Mouse (Mus musculus) T-cell, adult 2 months (primary cell): ENCODE results near the gene Aaas.
"Not testable (repeated sequence)": the region's sequence is repeated elsewhere in the genome, so short reads cannot be mapped to it uniquely, and the experiment has no call there.

Experiments
- DNase-seq: peaks from one replicate; pipeline ENCODE4 v3.0.0; 2022; ENCODE audit warnings: low spot score

Gene Aaas

DNA sequence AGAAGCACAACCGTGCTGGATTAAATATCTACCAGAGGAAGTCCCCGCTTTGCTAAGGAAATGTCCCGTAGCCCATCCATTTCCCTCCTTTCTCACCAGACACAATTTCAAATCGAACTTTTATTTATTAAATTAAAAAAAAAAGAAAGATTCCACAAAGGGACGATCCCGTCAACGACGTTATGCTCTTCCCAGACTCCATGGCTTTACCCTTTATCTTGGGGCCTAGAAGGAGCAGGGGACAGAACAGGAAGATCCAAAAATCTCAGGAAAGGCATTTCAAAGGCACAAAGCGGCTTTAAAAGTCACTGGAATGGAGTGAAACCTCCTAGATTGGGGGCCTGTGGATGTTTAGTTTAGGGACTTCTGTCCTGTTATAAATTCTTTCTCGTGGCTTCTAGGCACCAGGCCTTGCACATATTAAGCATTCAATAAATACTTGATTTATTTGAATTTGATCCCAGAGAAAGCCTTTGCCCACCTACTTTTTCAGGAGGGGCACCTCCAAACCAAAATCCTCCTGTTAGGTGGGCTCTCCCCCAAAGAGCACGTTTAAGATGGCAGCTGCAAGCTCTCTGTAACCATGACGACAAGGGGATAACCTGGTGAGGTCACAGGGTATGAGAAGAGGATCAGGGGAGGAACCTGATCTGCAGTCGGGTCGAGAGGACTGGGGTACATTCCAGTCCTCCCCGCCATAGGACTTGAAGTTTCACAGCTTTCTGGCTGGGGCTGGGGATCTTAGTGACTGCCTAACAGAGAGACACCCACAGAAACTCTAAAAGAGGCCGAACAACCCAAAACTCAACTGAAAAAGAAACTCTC, 6.1 kb upstream of the Aaas start:
- DNase-seq: no peak

DNA sequence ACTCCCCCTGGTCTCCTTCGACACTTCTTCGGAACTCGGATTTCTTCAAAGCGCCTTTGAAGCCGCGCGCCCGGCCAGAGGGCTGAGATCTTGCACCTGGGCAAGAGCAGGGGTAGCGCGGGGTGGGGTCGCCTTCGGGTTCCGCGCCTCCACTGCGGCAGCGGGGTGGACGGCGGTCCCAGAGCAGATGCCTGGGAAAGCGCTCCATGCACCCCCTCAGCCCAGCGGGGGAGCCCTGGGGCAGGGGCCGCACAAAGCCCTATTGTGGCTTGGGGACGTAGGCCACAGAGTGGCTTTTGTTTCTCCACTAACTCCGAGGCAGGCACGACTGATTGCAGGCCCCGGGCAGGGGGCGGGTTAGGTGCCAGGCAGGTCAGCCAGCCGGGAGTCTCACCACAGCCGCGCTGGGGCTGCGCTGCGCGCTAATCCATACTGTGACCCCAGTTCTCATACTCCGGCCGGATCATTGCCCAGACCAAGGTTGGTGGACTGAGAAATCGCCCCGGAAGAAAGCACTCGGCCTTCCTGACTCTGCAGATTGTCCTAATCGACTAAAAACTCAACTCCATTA, 5.4 kb upstream of the Aaas start:
- no peak for DNase-seq

DNA sequence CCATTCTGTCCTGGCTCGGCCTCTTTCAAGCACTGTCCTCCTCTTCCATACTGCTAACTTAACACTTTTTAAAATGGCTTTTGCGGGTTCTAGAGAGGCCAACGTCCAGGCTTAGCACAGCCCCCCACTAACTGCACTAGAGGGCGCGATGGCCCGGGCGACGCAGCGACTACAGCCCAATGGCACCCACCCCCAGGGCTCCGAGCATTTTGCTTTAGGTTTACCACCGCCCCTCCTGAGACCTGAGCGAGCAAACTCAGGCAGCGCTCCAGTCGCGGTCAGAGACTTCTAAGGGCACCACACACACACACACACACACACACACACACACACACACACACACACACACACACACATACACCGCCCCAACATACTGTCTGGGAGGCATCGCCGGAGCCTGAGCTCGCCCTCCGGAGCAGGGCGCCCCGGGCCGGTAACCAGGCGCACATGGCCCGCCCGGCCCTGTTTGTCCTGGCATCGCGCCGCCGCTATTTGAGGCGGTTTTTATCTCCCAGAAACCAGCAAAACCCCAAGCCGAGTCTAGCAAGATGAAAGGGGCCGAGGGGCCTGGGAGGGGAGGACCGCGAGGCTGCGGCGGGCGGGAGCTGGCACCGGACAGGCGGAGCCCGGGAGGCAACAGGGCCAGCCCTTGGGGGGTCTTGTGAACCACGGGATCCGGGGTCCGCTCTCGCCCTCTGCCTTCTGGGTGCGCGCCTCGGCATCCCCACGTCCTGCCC, 4.7 kb upstream of the Aaas start:
- DNase-seq: peak; percentile 41

DNA sequence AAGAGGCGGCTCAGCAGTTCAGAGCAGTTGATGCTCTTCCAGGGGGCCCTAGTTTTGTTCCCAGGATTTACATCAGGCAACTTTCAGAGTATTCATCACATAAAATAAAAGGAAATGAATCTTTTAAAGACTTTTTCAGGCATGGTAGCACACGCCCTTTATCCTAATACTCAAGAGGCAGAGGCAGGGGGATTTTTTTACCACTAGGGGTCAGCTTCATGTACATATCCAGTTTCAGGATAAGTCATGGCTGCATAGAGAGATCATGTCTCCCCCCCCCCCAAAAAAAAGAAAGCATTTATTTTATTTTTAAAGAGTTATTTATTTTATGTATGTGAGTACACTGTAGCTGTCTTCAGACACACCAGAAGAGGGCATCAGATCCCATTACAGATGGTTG, 3.4 kb upstream of the Aaas start:
- no peak for DNase-seq

DNA sequence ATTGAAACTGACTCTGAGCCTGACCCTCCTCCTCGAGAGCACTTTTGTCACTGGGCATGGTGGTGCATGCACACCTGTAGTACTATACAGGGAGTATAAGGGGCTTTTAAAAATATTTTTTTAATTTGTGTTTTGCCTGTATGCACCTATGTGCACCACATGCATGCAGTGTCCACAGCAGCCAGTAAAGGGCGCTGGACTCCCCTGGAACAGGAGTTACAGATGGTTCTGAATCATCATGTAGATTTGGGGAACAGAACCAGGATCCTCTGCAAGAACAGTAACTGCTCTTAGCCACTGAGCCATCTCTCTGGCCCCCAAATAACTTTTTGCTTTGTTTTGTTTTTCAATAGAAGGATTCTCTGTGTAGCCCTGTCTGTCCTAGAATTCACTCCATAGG, 1.6 kb upstream of the Aaas start:
- DNase-seq: no peak

DNA sequence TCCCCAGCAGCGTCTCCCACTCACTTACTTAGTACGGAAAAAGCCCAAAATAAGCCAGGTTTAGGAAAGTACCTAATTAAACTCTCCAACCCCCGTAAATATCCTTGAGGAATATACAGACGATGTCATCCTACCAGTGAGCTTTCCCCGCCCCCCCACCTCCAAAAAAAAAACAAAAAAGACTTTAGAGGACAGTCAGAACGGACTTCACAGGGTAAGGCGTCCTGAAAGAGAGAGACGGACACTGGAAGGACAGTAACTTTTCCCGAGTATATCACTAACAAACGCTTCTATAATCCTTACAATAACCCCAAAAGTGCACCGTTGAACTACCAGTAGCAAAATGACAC, 346 bp upstream of the Aaas start:
- DNase-seq: no peak

DNA sequence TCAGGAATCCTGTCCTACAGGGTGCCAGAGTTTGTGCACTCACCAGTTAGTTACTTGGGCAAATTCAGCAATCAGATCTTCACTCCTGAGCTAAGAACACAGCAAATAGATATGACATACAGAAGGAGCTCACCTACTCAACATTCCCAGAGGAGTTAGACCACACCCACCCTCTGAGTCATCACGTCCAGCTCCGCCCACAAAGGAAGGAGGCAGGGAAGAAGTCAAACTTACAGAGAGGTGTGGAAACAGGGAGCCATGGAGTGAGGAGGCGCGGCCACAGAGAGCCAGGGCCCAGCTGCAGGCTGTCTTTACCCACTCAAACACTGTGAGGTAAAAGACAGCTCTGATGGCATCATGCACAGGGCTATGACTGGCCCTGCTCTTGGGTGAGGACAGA, 4.1 kb downstream of the Aaas start:
- DNase-seq: no peak

DNA sequence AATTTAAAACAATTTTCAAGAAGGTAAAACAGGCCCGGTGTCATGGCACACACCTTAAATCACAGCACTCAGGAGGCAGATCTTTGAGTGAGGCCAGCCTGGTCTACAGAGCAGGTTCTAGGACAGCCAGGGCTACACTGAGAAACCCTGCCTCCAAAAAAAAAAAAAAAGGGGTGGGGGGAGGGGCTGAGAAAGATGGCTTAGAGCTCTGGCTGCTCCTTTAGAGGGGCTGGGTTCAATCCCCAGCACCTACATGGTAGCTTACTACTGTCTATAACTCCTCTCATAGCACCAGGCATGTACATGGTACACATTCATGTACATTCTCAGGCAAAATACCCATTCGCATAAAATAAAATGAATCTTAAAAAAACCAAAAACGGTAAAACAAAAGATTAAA, 6.1 kb downstream of the Aaas start:
- no peak for DNase-seq

DNA sequence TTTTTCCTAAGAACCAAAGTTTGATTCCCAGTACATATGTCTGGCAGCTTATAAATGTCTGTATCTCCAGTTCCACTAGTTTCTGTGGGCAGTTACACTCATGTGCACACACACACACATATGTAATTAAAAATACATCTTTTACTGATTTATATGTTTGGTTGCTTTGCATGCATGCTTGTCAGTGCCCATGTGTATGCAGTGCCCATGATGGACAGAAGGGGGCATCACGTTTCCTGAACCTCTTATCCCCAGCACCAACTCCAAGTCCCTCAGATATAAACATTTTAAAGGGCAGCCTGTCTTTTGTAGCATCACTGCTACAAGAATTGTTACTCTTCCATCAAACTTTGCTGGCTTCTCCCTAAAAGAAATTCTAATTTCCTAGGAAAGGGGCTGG, 9.0 kb downstream of the Aaas start:
- peak; percentile 62 for DNase-seq

DNA sequence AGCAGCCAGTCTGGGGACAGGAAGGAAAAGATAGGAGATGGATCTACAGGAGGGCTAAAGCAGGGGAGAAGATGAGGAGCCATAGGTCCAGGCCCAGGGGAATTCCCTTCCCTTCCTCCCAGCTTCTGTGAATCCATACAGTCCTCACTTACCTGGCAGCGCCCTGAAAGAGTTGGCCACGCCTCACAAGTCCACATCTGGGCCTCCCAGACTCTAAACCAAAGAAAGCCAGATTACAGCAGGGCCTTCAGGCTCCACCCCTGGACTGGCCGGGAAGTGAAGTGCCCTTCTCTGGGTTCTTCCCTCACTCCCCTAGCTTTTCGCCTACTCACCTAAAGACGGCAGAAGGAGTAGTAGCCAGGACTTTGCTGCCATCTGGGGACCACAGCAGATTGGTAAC, 11.0 kb downstream of the Aaas start:
- DNase-seq: no peak

DNA sequence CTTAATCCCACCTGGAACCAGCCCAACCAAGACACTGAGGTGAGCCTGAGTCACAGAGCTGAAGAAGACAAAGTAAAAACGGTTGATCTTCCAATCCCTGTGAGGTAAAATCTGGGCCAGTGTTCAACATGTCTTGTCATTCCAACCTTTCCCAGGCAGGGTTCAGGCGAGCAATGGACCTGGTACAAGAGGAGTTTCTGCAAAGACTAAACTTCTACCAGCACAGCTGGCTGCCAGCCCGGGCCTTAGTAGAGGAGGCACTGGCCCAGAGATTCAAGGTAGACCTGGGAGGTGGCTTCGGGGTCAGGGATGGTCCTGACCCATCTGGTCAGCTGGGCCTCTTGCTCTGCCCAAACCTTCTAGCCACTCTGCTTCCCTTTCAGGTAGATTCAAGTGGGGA, 13.6 kb downstream of the Aaas start:
- no peak for DNase-seq

DNA sequence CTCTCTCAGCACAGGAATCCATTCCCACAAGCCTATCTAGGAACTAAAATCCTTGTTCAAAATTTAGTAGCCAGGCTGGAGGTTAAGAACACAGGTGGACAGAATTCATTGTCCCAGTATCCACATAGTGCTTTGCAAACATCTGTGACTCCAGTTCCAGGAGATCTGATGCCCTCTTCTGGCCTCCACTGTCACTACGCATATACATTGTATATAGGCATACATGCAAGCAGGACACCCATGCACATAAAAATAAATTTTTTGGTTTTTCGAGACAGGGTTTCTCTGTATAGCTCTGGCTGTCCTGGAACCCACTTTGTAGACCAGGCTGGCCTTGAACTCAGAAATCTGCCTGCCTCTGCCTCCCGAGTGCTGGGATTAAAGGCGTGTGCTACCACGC, 14.6 kb downstream of the Aaas start:
- not testable (repeated sequence) for DNase-seq

DNA sequence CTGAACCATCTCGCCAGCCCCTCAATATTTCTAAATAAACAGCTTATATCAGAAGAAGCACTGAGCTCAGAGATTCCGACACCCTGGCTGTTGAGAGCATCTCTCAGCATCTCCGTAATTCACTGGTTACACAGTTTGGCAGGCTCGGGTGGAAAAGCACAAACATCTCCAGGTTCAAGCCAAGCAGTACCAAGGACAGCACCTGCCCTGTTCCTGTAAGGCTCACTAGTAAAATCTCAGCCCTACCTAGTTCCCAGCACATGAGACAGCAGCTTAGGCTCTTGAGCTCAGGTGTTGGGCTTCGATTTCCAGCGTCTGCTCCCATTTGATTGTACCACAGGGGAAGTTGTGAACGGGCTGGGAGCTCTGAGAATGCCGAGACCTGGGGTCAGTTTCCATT, 15.3 kb downstream of the Aaas start:
- no peak for DNase-seq

DNA sequence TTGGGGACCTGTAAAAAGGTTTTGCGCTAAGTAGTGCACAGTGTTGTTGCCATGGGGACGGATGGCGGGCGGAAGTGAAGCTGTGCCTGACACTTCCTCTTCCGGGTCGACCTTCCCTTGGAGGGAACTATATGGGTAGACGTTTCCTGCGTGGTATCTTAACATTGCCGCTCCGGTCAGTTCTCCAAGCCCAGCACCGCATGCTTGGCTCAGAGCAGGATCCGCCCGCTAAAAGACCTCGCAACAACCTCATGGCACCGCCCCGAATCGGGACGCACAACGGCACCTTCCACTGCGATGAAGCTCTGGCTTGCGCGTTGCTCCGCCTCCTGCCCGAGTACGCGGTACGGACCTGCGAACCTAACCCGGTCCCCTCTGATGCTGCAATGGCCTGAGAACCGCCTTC, 19.0 kb downstream of the Aaas start, which contains the start of gene Myg1:
Myg1 (plus strand) TSS at position 100 of the 406 bp plus-strand sequence.
- DNase-seq: peak; percentile 88

DNA sequence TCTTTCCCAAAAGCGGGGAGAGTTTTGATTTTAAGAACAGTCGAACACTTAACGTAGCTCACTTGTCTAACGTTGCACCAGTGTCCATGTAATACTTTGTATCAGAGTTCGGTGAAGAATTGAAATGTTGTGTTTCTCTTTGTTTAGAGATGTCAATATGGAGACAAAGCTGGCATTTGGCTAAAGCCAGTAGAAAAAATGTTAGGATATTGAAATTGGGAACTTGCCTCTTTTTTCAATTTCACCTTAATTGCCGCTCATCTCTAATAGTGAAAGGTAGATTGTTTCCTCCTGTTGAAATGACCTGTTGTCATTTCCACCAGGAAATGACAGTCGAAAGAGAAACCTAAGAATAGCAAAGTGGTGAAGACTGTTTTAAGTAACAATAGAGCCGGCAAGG, 23.7 kb downstream of the Aaas start:
- DNase-seq: no peak

DNA sequence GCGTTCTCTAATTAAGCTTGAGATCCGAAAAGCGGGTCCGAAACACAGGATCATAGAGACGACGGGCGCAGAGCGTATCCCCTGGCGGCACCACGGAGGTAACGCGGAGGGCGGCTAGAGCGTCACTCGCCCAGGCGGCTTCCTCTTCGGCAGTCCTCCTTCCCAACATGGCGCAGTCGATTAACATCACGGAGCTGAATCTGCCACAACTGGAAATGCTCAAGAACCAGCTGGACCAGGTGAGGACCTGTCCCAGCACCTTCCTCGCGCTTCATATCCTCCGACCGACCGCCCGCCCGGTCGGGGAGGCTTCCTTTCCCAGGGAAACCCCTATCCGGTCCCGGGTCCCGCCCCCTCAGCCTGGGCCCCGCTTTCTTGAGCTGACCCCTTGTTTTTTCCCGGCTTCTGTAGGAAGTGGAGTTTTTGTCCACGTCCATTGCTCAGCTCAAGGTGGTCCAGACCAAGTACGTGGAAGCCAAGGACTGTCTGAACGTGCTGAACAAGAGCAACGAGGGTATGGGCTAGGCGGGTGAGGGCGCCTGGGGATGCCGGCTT, 24.5 kb downstream of the Aaas start, which contains the start of gene Pfdn5:
Pfdn5 (plus strand) TSS at position 95 of the 555 bp plus-strand sequence.
- DNase-seq: peak; percentile 83

DNA sequence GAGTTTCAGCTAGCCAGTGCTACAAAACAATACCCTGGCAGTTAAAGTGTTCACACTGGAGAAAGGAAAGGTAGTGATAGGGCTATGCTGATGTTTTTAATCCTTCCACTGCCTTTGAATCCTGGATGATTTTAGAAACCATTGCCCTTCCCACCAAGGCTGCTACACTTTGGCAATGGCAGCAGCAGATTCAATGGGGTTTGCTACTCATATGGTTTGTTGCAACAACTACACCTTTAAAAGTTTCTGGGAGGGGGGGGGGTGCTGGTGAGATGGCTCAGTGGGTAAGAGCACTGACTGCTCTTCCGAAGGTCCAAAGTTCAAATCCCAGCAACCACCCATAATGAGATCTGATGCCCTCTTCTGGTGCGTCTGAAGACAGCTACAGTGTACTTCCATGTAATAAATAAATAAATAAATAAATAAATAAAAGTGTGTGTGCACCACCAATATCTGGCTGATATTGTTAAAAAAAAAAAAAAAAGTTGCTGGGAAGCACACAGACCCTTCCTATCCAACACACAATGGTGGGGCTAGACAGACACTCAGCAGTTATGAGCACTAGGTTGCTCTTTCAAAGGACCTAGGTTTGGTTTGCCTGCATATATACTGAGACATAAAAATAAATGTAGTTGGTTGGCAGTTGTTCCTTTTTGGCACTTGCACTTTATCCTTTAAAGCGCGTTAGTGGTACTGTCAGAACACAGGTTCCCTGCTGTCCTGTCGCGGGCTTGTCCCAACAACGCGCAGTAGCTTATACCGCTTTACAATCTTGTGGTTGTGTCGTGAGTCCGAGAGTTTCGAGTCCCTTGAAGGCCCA, 25.7 kb downstream of the Aaas start:
- DNase-seq: no peak

DNA sequence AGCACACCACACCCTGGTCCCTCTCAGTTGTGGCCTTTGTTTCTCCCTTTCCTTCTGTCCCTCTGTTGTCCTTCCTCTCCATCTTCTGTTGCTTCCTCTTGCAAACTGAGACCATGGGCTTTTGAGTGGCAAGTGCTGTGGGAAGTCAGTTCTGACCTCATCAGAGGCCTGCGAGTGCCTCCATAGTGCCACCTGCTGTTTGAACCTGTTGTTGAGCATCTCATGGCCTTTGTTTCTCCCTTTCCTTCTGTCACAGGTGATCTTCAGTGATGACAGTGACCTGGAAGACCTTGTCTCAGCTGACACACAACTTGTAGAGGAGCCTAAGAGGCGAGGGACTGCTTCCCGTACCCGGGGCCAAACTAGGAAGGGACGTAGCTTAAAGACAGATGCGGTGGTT, 34.3 kb downstream of the Aaas start:
- peak; percentile 66 for DNase-seq

DNA sequence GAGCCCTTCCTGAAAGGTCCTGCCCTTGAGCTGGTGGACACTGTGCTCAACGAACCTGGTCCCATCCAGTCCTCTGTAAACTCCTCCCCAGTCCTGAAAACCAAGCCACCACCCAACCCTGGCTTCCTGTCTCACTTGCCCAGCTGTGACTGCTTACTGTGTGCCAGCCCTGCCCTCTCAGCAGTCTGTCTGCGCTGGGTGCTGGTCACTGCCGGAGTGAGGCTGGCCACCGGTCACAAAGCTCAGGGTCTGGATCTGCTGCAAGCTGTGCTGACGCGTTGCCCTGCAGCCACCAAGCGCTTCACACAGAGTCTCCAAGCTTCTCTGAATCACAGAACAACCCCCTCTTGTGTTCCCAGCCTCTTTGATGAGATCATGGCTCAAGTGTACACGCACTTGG, 35.3 kb downstream of the Aaas start:
- no peak for DNase-seq

DNA sequence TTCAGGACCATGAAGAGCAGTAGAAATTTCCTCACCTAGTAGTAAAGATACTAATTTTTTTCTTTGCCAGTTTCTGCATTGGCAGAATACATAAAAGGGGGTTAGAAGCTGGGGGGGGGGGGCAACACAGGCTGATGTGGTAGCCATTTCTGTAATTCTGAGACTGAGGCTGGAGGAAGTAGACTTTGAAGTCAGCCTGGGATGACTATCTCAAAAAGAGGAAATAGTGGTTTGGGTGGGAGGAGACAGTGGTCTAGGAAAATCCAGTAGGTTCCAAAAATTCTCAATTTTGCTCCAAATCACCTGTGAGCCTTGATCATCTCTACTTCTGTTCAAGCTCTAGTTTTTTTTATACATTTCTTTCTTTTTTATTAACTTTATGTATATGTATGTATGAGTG, 39.1 kb downstream of the Aaas start:
- no peak for DNase-seq

DNA sequence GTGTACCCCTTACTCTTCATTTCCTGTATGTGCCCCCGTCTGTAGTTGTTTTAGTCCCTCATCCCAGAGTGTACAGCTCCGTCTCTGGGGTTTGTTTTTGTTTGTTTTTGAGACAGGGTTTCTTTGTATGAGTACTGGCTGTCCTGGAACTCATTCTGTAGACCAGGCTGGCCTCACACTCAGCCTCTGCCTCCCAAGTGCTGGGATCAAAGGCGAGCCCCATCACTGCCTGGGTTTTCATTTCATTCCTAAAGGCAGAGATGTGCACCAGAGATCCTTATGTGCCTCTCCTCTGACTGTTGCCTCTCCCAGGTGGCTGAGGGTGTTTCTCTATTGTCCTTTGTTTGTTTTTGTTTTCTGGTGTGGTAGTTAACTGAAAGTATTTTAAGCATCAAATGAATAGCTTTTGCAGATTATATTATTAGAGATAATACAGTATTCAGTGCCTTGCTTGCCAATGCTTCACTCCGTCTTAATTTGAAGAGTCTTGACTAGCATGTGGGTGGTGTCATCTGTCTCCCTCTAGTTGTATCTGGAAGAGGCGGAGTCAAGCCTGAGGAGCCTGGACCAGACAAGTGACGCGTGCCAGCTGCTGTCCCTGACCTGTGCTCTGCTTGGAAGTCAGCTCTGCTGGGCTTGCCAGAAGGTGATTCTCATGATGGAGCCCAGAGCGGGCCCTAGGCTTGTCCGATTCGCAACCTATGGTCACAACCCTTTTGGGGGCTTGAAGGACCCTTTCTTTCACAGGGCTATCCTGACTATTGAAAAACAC, 40.3 kb downstream of the Aaas start:
- DNase-seq: no peak
